Mouse (Mus musculus) left cerebral cortex, adult 11 months (tissue): ENCODE results near the gene 1700001C19Rik.

Experiments
- DNase-seq: peaks from one replicate; pipeline ENCODE4 v3.0.0; 2022; ENCODE audit warnings: low spot score

The 1700001C19Rik gene

DNA sequence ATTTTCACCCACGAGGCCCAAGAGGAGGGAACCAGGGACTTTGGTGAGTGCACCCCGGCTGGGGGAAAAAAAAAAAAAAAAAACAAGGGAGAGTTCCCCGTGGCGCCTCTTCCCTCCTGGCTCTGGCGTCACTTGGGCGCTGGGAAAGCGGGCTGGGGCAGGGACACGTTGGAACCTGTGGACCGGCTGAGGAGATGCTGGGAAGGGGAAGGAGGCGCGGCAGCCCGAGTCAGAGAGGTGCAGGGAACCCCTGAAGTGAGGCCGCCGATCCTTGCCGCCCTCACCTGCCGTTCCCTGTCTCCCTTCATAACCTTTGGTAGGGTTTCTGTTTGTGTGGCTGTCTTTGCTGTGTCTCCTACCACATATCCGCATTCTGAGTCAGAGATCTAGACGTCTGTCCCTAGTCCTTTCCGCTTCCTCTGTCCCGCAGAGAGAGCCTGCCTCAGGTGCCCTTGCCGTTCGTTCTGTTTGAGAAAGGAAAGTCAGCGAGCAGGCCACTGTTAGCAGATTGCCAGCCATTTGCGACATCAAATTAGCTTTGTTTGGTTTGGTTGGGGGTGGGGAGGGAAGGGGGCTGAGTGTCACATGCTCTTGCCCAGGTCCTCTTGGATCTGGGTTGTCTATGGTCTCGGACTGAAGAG, at the start of gene 1700001C19Rik:
Gene 1700001C19Rik, minus strand, starts transcription at position 470 of the 641 bp plus-strand sequence.
- DNase-seq: no peak

DNA sequence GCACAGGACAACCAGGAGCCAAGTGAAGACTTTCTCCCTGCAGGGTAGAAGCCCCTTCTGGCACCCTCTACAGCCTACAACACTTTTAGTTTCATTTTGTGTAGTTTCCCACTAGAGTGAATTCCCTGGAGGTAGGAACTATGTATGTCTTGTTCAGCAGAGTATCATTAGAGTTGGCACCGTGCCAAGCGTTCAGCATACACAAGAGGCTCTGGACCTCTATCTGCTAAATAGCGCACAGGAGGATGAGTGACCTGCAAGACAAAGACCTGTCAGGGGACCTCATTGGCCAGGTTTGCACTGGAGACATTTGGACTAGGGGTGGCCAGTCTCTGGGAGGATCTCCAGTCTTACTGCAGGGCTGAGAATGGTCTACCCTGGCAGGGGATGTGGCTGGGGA, 48.6 kb upstream of the 1700001C19Rik start:
- no peak for DNase-seq

DNA sequence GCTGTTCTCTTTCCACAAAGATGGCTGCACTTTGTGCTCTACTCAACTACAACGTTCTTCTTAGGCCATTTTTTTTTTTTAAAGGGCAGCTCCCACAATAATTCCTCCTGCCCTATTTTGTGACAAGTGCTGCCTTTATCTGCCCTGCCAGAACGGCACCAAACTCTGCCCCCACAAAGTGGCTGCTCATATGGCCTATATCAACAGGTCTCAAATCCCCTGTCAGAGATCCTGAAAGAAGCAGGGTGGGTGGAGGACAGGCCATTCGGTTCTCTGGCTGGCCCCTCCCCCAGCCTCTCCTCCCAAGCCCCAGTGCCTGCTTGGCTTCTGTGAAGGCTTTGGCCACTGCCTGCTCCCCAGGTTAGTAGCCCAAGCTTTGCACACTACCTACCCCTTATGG, 47.8 kb upstream of the 1700001C19Rik start:
- DNase-seq: no peak

DNA sequence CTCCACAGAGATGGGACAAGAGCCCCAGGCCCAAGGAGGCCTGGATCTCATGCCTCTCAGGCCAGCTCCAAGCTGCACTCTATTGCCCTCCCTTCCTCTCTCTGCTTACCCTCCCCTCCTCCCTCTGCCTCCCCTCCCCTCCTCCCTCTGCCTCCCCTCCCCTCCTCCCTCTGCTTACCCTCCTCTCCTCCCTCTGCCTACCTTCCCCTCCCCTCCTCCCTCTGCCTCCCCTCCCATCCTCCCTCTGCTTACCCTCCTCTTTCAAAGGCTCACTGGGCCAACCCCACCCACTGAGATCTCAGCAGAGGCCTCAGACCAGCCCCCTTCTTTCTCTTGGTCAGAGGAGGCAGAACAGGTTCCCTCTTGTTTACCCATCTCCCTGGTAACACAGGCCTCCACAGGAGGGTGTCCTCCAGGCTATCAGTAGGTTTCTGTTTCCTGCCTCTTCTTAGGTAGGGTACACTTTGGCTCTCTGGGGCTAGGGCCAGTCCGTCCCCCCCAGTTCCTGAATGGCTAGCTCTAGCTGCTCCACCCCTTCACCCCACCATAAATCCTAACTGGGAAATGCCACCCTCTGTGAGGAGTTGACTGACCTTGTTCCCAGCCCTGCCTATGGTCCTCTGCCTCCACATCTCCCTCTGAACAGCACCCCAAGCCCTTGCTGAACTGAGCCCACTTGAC, 47.2 kb upstream of the 1700001C19Rik start:
- DNase-seq: no peak

DNA sequence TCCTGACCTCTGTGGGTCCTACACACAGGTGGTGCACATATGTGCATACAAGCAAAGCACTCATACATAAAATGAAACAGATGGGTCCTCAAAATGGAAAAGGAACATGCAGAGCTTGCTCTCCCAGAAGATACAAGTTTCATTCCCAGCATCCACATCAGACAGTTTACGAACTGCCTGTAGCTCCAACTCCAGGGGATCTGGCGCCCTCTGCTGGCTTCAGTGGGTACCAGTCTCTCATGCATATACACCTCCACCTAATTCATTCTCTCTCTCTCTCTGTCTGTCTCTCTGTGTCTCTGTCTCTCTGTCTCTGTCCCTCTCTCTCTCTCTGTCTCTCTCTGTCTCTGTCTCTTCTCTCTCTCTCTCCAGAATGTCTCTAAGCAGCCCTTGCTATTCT, 45.2 kb upstream of the 1700001C19Rik start:
- no peak for DNase-seq

DNA sequence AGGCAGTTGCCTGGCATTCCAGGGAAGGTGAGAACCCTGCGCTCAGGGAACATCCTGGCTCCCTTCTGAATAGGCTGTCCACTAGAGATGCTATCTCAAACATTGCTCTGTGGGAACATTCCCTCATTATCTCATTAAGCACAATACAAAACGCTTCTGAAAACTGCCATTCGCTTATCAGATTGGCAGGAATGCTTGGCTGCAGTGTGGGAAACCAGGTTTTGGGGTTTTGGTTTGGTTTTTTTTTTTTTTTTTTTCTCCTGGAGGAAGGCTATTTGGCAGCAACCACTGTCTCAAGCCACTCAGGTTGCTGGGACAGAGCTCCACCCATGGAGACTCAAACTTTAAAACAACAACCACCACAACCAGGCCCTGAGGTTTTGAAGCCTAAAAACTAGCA, 42.7 kb upstream of the 1700001C19Rik start:
- no peak for DNase-seq

DNA sequence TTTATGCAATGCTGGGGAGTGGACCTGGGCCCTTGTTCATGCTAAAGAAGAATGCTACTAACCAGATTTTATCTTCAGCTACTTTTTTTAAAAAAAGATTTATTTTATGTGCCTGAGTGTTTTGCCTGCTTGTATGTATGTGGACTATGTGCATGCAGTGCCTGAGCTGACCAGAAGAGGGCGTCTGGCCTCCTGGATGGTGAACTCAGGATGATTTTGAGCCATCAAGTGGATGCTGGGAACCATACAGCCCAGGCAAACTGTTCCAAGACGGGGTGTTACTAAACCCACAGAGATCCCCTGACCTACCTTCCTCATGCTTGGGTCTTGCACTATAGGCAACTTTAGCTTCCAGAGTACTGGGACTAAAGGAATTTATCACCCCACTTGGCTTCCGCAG, 38.5 kb upstream of the 1700001C19Rik start:
- no peak for DNase-seq

DNA sequence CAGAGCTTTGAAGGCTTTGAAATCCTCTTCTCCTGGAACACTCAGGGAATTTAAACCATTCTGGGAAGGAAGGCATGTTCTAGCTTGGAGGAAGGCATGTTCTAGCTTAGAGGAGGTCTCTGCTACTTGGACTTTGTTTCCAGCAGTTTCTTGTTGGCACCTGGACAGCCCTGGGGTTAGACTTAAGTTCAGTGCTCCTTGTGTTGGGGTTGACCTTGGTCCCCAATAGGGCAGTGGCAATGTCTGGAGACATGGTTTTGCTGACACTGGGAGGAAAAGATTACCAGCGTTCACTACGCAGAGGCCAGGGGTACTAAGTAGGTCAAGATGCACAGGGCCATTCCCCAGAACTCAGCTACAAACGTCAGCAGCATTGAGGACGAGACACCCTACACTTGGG, 38.0 kb upstream of the 1700001C19Rik start:
- DNase-seq: no peak

DNA sequence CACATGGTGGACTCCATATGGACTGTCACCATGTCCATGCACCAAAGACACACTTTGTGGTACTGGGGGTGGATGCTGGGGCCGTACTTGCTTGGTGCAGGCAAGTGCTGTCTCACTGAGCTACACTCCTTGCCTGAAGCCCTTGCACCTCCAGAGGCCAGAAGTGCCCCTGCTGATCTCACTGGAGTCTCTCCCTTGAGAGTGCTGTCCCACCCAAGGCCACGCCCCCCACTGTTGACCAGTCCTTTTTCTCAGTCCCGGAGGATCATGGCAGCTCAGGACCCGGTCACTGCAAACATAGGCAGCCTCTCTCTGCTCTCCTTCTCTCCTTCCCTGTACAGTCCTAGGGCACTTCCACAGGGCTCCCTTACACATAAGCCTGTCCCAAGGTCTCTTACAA, 37.1 kb upstream of the 1700001C19Rik start:
- no peak for DNase-seq

DNA sequence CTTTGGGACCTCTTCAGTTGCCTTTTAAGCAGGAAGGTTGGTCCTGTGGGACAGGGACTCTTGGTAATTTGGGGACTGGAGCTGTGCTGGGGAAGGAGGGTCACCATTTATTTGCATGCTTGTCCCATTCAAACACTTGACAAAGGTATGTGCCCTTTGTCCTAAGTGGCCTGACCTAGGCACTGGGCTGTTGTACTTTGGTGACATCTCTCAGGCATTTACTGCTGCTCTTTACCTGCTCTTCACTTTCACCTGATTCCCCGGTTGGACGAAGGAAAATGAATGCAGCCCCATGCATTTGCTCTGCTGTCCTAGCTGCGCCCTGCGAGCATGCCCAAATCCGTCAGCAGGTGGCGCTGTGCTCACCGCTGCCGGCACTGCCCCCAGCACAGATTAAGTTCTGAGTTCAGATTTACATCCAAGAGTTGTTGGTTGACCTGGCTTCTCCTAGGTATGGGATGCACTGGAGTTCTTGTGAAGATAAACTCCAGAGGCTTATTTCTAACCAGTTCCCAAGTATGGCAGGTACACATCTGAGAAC, 36.3 kb upstream of the 1700001C19Rik start:
- DNase-seq: no peak

DNA sequence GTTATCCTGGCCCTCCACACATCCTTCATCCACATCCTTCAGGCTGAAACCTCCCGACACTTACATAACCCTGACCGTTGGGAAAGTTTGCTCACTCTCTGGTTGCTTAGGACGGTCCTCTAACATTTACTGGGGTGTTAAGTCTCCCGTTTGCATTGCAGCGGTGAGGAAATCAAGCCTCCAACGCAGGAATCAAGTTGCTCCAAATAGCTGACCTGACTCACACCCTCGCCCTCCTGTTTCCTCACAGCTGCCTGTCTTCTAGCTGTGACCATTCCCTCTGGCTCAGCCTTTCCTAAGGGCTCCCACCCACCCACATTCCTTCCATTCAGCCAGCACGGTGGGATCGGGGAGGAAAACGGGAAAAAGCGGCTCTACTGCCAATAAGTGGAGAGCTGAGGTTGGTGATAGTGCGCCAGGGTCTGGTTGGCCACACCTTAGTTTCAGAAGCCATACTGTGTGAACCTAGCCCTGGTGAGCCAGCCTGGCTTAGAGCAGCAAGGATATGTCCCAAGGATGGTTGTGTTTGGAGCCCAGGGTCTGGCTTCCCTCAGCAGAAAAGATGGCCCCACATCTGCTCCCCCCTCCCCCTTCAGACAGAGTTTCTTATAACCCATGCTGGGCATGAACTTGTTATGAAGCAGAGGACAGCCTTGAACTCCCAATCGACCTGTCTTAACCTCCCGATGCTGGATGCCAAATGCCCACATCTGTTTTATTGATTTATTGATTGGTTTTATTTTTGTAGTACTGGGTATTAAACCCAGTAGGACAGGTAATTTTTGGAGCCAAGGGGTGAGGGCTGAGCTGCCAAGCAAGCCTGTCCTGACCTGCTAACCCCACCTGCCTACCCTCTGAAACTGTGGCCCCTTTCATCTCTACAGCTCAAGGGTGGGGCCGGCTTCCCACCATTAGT, 35.5 kb upstream of the 1700001C19Rik start:
- DNase-seq: no peak

DNA sequence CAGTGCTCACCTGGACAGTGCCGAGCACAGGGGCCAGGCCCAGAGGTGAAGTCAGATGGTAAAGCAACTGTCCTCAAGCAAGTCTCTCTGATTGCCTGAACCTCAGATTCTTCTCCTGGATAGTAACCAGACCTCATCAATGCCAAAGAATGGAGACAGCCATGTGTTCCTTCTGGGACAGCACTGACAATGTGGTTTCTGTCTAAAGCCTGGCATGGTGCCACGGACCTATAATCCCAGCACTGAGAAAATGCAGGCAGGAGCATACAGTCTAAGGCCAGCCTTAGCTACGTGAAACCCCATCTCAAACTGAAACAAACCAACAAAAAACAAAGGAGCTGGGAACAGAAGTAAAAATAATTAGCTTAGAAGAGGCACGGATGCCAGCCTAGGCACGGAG, 33.5 kb upstream of the 1700001C19Rik start:
- DNase-seq: no peak

DNA sequence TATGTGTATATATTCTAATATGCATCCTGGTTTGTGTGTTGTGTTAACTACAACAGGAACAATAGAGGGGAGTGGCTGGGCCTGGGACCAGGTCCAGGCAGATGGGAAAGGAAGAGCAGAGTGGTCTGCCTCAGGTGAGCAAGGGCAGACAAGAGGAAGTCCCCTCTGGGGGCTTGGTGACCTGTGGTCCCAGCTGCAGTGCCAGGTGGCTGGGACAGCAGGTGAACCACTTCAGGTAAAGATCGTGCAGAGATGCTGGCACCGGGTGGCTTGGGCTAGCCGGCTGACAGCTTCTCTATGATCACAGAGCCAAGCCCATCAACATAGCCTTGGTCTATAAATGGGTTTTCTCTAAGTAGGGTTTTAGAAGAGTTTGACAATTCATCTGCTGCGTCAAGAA, 32.9 kb upstream of the 1700001C19Rik start:
- DNase-seq: no peak

DNA sequence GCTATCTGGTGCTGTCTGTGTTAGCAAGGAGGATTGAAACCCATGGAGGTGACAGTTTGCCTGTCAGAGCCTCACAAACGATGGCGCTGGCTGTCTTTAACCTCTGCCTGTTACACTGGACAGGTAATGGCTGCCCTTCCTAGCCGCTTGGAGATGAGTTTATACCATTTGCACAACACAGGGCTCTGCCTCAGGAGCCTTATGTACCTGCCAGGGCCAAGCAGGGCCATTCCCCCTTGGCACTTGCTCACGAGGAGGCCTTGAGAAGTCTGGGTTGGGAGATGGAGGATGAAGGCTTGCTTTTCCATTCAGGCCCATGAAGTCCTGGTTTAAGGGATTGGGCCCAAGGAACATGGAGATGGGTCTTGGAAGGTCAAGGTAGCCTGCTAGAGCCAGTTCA, 32.5 kb upstream of the 1700001C19Rik start:
- DNase-seq: no peak

DNA sequence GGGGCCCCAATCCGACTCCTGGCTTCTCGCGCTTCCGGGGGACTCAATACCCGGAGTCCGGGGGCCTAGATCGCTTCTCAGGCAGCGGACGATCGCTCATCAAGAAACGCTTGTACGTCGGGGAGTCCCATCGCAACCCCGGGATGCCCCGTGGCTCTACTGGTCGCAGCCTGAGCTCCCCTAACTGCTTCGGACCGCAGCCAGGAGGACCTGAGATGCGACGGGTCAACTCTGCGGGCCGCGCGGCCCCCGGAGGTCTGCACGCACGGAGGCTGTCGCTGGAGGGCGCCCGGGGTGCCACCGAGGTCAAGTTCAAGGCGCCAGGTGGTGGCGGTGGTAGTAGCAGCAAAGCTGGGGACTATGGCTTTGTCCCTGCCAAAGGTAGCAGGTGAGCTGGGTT, 31.3 kb upstream of the 1700001C19Rik start:
- no peak for DNase-seq

DNA sequence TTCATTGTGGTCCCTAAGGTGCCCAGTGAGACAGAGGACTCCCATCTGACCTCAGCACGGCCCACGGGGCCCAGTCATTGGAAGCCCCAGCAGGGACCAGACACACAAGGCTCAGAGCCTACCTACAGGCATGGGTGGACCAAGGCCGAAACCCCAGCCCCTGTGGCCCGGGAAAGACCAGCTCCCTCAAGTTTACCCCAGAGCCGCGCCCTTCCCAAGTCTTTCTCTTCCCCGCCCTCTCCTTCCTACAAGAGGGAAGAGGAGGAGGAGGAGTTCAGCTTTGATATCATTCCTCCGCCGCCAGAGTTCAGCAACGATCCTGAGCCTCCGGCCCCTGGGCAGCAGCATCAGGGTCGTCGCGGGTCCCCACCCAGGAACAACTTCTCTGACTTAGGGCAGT, 30.9 kb upstream of the 1700001C19Rik start:
- DNase-seq: no peak

DNA sequence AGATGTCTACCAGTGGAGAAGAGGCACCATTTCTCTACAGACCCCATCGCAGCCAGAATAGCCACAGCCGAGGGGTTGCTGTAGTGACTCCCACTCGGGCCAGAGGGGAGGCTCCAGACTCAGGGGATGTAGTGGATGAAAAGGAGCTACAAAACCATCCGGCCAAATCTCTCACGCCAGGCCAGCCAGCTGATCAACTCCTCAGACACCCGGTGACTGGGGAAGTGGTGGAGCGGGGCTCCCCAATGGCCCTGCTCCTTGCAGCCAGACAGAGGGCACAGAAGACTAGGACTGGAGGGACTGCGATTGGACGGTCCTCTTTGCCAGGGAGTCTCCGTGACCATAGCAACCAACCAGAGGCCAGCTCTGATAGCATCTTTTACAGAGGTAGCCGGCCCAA, 30.5 kb upstream of the 1700001C19Rik start:
- DNase-seq: no peak

DNA sequence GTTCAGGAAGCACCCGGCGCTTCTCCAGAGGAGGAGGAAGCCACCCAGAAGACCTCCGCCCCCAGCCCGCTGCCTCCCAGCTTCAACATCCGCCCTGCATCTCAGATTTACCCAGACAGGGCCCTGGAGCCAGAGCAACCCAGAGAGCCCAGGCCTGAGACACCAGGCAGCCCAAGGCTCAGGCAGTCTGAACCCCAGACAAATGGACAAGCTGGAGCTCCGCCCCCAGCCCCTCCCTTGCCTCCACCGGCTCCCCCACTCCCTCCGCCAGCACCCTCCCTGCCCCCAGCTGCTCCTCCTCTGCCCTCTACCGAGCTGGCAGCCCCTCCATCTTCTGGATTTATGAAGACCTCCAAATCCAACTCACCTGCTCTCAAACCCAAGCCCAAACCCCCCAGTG, 29.1 kb upstream of the 1700001C19Rik start:
- DNase-seq: no peak

DNA sequence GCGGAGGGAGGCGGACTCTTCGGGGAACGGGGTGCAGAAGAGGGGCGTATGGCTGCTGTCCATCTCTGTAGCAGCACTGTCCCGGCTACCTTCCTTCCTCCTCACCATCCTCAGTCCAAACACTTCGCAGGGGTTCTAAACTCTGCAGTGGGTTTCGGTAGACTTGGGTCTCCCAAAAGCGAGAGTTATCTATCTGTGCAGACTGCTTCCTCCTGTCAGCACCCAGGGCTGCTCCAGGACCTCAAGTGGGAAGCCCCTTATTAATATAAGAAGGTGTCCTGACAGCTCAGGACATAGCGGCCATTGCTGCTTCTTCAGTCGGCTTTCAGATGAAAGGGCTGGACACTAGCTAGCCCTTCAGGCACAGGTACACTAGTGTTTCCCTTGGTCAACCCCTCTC, 27.8 kb upstream of the 1700001C19Rik start:
- DNase-seq: no peak

DNA sequence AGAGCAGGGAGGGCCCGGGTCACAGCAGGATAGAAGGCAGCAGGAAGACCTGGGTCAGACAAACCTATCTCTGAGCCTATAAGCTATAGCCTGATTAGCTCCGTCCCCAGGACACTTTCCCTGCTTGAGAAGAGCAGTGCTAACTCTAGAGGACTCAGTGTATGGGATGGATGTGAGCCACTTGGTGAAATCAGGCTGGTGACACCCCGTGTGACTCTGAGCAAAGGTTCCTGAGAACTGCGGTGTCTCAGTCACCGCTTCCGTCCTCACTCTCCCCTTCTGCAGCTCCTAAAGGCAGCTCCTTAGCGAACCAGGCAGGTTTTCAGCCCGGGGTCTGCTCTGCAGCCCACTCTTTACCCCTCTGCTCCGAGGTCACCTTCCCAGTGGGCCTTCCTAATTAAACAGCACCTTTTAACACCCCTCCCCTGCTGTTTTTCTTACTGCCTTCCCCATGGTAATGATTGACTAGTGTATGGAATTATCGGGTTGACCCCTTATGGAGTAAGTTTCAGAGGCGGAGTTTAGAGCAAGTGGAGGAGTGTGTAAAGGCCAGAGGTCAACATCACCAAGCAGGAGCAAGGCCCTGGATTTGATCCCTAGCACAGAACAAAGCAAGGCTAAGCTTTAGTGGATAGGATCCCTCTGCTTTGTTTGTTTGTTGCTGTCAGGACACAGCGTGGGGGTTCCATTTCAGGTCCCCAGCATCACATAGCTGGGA, 27.2 kb upstream of the 1700001C19Rik start:
- DNase-seq: no peak

DNA sequence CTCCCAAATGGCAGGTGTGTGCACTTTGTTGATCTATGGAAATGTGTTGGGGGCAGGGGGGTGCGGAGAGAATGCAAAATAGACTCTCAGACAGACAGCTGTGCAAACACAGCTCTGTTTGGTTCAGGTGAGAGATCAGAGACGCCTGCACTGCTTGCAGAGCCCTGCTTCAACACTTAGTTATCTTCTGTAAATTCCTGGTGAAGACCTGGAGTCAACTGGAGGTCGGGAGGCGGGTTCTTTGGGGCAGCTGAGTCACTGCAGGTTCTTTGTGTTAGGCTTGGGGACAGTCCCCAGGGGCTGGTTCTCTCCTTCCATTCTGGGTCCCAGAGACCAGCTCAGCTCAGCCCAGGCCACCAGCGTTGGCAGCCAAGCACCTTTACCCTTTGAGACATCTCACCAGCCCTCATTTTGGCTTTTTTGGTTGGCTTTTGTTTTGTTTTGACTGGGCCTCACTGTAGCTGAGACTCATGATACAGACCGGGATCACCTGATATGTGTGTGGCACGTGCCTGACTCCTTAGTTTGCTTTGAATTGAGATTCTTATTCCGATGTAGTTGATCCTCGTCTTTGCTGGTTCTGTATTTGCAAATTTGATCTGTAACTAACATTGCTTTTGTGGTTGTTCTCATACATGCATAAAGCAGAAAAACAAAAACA, 25.7 kb upstream of the 1700001C19Rik start:
- DNase-seq: no peak

DNA sequence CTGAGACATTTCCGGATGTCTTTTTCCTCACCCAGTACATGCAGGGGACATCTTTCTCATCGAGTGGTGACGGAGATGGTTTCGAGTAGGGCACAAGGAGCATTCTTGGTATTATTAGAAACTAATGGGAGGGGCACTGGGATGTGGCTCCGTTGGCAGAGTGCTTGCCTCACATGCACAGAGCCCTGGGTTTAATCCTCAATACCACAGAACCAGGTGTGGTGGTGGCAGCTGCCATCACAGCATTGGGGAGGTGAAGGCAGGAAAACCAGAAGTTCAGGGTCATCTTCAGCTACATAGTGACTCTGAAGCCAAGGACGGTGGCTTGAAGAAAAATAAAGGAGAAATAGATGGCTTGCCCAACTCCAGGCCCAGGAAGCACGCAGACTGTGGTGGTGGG, 25.0 kb upstream of the 1700001C19Rik start:
- no peak for DNase-seq
